Mouse (Mus musculus) induced T-regulatory cell, adult 2 months (primary cell): Measurements from ENCODE around the gene Yy2.

Experiments
- DNase-seq: peaks from one replicate; pipeline ENCODE4 v3.0.0-alpha.2; 2012; ENCODE audit warnings: low read depth

The Yy2 gene

GRCm38 (mm10) chrX:157568840-157569239 is at the start of gene Yy2:
Gene Yy2 (minus strand): TSS chrX:157568985.
- no peak for DNase-seq

- DNase-seq, result no peak
Observed at GRCm38 (mm10) chrX:157612894-157613293, 44.1 kb upstream of the Yy2 start.

GRCm38 (mm10) chrX:157601450-157601849 is 32.7 kb upstream of the Yy2 start:
- DNase-seq, result no peak

GRCm38 (mm10) chrX:157598186-157598996 is 29.6 kb upstream of the Yy2 start, which contains the start of gene Mbtps2:
Gene Mbtps2 (minus strand): TSS chrX:157598715.
- DNase-seq, result peak; percentile 82

- DNase-seq, result no peak
Observed at GRCm38 (mm10) chrX:157597585-157598185, 28.9 kb upstream of the Yy2 start.

- peak; percentile 45 for DNase-seq
Observed at GRCm38 (mm10) chrX:157596802-157597201, 28.0 kb upstream of the Yy2 start.

- DNase-seq, result no peak
Observed at GRCm38 (mm10) chrX:157595927-157596326, 27.1 kb upstream of the Yy2 start.

GRCm38 (mm10) chrX:157594606-157595005 is 25.8 kb upstream of the Yy2 start:
- no peak for DNase-seq

- no peak for DNase-seq
Observed at GRCm38 (mm10) chrX:157587001-157587400, 18.2 kb upstream of the Yy2 start.

GRCm38 (mm10) chrX:157586397-157586796 is 17.6 kb upstream of the Yy2 start:
- DNase-seq, result no peak

GRCm38 (mm10) chrX:157579108-157579614 is 10.4 kb upstream of the Yy2 start:
- DNase-seq, result no peak

GRCm38 (mm10) chrX:157574683-157575082 is 5.9 kb upstream of the Yy2 start:
- DNase-seq, result no peak

- peak; percentile 42 for DNase-seq
Observed at GRCm38 (mm10) chrX:157563794-157564193, 5.0 kb downstream of the Yy2 start.

- no peak for DNase-seq
Observed at GRCm38 (mm10) chrX:157547082-157547481, 21.7 kb downstream of the Yy2 start.
